Mouse (Mus musculus) embryonic fibroblast, embryonic 13.5 days (primary cell): ENCODE measurements at regions not wholly inside any gene's neighbourhood (a gene's known extent, or its start where the extent isn't known, plus 50 kb on each side); places are given as distances from the start of the nearest gene placed in this dataset.

Source experiments
- CTCF ChIP-seq: IDR thresholded peaks from 2 replicates; pipeline ENCODE4 v1.5.1; 2011; ENCODE audit warnings: mild to moderate bottlenecking, control low read depth, low read length, moderate library complexity, borderline replicate concordance; ENCODE audit not compliant: insufficient read depth
- POLR2A ChIP-seq: IDR thresholded peaks from 2 replicates; pipeline ENCODE4 v1.6.1; 2011; ENCODE audit warnings: low read depth, mild to moderate bottlenecking, control low read depth, low read length, moderate library complexity

- TF ChIP-seq POLR2A: no peak
- no peak for TF ChIP-seq CTCF
These were observed 244.6 kb upstream of the Pbx1 start for GRCm38 (mm10) chr1:168676418-168677413.
